Mouse (Mus musculus): ENCODE results near the gene Hoxd4. TPM values are rescaled to one million over a fixed set of nuclear protein-coding genes. Genes with fewer than 3 reads are reported as not detected.

Hoxd4 gene
- total RNA-seq (2021) = not detected

GRCm38 (mm10) chr2:74711721-74712621 lies at the start of gene Hoxd4, which contains the start of gene Hoxd3:
Gene Hoxd4, plus strand, starts transcription at chr2:74711929.
Gene Hoxd3, plus strand, starts transcription at chr2:74711927.
- intact Hi-C loops (cut with DNase I) = no loop called here
- DNase-seq (ENCODE audit: low spot score in 2 of 2) = no peak

DNA sequence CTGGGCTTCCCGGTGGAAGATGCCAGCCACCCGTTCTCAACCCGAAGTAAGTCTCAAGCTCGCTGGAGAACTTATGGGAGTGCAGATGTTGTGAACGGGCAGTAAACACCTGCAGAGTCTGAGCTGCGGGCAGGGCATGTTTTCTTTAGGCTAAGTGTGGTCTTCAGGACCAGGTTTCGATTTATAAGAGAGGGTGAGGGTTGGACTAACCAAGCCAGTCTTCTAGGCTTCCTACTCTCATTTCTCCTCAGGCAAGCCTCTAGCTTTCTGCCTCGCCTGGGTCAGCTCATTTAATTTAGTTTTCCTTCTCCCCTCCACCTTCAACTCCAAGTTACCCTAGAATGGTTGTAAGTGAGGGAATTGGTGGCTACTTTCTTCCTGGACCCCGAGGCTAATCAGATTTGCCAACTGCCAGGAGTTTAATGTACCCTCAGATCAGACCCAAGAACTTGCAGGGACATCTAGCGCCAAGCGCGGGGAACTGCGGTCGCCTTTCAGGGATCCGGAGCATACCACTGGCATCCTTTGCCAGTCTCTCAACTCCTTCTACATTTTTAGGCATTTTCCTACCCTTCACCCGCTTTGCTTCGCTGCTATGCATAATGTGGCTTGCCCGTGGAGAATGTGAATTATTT lies 48.3 kb upstream of the Hoxd4 start:
- DNase-seq (ENCODE audit: low spot score in 2 of 2) = peak; percentile 50 to 79

DNA sequence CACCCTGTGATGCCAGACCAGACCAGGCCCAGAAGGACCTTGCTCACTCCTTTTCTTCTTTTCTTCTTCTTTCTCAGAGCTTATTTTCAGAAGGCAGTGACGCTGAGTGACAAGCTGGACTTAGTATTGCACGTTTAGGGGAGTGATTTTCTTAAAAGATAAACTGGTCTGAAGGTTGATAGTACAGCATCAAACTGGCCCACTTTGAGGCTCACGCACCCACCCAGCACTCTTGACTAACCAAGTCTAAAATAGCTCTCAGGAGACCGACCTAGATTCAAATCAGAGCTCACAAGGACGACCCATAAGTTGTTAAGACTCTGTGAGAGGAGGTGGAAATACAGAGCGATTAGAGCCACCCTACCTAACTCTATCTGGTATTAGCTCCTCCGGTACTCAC lies 45.3 kb upstream of the Hoxd4 start:
- intact Hi-C loops (cut with DNase I) = loop anchor here (10.0 kb wide), 1 partner anchor 892 kb away; the partner anchor contains the start of gene Chn1
- no peak for DNase-seq (ENCODE audit: low spot score in 2 of 2)

More for the DNA sequence above, 48.3 kb upstream of the Hoxd4 start:
- intact Hi-C loops (cut with DNase I) = loop anchor here (1.0 to 10.0 kb wide), 5 partner anchors 363 to 889 kb away; partner anchors contain the start of gene Chn1

DNA sequence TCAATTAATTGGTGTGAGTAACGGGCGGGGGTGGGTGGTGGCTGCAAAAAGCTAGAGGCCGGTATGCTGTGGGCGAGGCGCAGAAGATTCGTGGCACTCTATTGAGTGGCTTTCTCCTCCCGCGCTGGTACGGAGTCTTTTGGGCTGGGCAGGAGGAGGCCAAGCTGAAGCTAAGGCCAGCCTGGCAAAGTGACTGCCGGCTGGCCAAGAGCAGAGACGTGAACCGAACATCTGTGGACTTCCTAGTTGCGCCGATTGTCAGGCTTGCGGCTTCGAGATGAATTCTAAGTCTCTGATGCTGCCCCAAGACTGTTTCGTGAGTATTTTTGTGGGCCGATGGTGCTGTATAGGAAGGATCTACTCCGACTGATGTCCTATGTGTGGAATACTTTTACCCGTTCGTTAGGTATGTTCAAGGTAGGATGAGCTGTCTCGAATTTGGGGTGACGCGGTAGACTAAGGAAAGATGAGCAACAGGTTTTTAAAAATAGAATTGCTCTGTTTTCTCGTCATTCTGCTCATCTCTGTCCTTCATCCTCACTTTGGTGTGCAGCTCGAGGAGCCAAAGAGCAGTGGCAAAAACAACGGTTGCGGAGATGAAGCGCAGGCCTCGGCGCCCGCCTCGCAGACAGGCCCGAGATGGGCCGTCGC lies 44.4 kb upstream of the Hoxd4 start:
- DNase-seq (ENCODE audit: low spot score in 2 of 2) = no peak
- intact Hi-C loops (cut with DNase I) = loop anchor here (10.0 kb wide), 1 partner anchor 893 kb away; the partner anchor contains the start of gene Chn1

DNA sequence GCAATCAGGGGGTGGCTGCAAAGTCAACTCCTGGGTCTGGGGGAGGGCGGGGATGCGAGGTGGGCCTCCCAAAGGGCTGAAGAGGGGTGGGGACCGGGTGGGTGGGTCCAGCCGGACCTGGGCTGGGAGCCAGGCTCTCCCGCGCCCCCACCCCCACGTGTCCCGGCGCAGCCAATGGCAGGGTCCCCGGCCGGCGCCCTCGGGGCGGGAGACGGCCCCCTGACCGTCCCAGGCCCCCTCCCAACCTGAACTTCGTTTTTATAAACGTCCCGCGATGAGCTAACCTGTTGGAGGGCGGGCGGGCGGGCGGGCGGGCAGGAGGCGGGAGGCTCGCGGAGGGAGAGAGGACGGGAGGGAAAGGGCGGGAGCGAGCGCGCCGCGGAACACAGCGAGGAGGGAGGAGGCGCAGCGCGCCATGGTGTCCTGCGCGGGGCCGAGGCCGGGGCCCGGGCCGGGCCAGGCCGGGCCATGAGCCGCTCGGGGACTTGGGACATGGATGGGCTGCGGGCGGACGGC lies 43.8 kb upstream of the Hoxd4 start, which contains the start of gene Hoxd13:
TSS of gene Hoxd13 (plus strand) at position 469 of the 516 bp plus-strand sequence.
- intact Hi-C loops (cut with DNase I) = loop anchor here (10.0 kb wide), 1 partner anchor 893 kb away; the partner anchor contains the start of gene Chn1
- no peak for DNase-seq (ENCODE audit: low spot score in 2 of 2)

GRCm38 (mm10) chr2:74668370-74669229 lies 43.1 kb upstream of the Hoxd4 start:
- intact Hi-C loops (cut with DNase I) = loop anchor here (10.0 kb wide), 1 partner anchor 894 kb away; the partner anchor contains the start of gene Chn1
- no peak for DNase-seq (ENCODE audit: low spot score in 2 of 2)

DNA sequence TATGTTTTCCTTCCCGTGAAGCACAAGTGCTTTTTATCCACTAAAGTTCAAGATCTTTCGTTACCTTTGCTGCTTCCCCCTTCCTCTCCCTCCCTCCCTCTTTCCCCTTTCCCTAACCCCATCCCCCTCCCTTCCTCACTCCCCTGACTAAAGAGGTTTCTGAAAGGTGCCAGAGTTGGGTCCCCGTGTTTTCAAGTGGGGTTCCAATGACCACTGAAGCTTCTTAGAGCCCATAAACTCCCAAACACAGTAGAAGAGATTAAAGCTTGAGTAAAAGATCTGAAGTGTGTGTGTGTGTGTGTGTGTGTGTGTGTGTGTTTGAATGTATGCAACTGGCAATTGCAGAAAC lies 42.5 kb upstream of the Hoxd4 start:
- intact Hi-C loops (cut with DNase I) = loop anchor here (10.0 kb wide), 1 partner anchor 894 kb away; the partner anchor contains the start of gene Chn1
- no peak for DNase-seq (ENCODE audit: low spot score in 2 of 2)

DNA sequence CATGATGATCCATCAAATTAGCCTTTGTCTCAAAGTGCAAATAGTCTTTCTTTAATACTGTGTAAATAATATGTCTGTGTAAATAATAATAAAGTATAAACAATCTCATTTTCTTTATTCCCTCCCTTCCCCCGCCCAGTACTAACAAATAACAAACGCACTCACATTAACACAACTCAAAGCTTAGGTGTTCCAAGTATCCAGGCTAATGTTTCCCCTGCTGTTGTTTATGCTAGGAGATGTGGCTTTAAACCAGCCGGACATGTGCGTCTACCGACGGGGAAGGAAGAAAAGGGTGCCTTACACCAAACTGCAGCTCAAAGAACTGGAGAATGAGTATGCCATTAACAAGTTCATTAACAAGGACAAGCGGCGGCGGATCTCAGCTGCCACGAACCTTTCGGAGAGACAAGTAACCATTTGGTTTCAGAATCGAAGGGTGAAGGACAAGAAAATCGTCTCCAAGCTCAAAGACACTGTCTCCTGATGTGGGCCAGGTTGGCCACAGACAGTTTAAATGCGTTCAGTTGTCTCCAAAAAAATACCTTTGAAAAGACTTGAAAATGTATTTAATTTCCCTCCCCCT lies 42.0 kb upstream of the Hoxd4 start:
- intact Hi-C loops (cut with DNase I) = loop anchor here (5.0 to 10.0 kb wide), 3 partner anchors 895 to 1392 kb away; partner anchors contain the start of gene Chn1
- DNase-seq (ENCODE audit: low spot score in 2 of 2) = no peak

GRCm38 (mm10) chr2:74670632-74671188 lies 41.0 kb upstream of the Hoxd4 start:
- no peak for DNase-seq (ENCODE audit: low spot score in 2 of 2)
- intact Hi-C loops (cut with DNase I) = loop anchor here (5.0 kb wide), 2 partner anchors 1103 to 1393 kb away; no protein-coding TSS in a partner anchor

GRCm38 (mm10) chr2:74671847-74672246 lies 39.9 kb upstream of the Hoxd4 start:
- intact Hi-C loops (cut with DNase I) = loop anchor here (5.0 kb wide), 2 partner anchors 1105 to 1395 kb away; no protein-coding TSS in a partner anchor
- DNase-seq (ENCODE audit: low spot score in 2 of 2) = no peak

DNA sequence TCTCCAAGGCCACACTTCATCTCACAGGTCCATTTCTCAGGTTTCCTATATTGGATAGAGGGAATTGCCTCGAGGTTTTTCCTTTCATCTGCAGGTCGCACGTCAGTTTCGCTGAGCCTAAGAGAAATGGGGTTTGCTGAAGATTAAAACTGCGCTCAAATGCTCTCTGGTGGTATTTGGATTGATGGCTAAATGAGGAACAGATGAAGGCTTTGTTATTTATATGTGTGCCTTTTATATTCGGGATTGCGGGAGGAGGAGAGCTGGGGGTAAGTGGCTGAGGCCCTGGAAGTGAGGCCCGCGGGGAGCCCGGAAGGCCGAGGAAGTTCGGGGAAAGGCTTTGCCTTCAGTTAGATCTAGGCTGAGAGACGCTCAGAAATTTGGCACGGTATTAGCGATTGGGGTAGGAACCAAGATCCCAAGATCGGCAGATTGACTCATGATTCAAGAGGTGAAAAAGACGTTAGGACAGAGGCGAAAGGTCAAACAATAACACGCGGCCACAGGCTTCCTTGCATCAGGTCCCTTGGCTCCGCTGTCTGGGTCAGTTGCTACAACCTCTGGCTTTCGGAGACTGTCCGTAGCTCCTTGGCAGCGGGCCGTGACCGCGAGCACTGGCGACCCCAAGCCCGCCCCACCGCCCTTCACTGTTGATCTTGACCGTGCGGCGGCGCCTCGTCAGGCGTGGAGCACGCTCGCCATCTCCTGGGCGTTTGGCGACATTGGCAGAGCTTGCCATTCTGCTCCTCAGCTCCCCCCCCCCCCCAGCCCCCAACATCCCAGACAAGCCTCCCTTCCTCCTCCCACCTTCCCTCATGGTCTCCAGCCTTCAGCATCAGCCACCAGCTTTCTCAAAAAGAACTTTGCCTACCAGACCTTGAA lies 39.0 kb upstream of the Hoxd4 start:
- intact Hi-C loops (cut with DNase I) = loop anchor here (5.0 kb wide), 2 partner anchors 1105 to 1395 kb away; no protein-coding TSS in a partner anchor
- DNase-seq (ENCODE audit: low spot score in 2 of 2) = no peak

DNA sequence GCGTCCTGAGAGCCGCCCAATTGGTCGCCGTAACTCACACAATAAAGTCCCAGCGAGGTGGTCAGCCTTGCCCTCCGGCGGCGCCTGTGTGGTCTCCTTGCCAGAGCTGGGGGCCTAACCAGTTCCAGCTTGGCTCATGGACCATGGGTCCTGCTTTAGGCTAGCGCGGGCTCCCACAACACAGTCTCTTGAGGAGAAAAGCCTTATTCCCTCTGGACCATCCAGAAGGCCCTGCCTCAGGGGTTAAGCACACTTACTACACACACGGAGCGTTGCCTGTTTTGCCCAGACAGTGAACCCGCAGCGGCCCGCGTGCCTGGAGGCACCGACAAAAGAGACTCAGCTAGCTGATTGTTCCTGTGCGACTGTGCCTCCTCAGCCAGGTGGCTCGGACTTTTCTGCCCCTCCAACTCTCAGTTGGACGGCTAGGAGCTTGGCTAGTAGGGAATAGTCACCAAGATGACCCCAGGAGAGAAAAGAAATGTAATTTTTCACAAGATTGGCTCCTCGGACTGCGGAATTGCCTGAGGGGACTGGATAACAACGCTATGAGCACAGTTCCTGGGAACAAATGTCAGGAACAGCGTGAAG lies 37.8 kb upstream of the Hoxd4 start:
- no peak for DNase-seq (ENCODE audit: low spot score in 2 of 2)
- intact Hi-C loops (cut with DNase I) = loop anchor here (5.0 kb wide), 2 partner anchors 1107 to 1397 kb away; no protein-coding TSS in a partner anchor

DNA sequence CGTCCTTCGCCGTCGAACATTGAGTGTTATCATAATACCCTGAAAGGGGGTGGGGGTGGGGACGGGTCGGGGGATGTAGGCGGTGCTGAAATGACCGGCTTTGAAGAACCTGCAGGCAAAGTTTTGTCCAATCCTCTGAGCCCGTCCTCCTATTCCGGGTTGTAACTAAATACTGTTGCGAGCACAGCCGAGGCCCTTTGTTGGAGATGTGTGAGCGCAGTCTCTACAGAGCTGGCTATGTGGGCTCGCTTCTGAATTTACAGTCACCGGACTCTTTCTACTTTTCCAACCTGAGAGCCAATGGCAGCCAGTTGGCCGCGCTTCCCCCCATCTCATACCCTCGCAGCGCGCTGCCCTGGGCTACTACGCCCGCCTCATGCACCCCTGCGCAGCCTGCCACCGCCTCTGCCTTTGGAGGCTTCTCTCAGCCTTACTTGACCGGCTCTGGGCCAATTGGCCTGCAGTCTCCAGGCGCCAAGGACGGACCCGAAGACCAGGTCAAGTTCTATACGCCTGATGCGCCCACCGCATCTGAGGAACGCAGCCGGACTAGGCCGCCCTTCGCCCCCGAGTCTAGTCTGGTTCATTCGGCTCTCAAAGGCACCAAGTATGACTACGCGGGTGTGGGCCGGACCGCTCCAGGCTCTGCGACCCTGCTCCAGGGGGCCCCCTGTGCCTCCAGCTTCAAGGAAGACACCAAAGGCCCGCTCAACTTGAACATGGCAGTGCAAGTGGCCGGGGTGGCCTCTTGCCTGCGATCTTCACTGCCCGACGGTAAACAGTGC lies 36.7 kb upstream of the Hoxd4 start, which contains the start of gene Hoxd12:
TSS of gene Hoxd12 (plus strand) at position 133 of the 785 bp plus-strand sequence.
- intact Hi-C loops (cut with DNase I) = loop anchor here (5.0 kb wide), 2 partner anchors 1108 to 1398 kb away; no protein-coding TSS in a partner anchor

GRCm38 (mm10) chr2:74675666-74676282 lies 36.0 kb upstream of the Hoxd4 start:
- DNase-seq (ENCODE audit: low spot score in 2 of 2) = no peak
- intact Hi-C loops (cut with DNase I) = no loop called here

More for the DNA sequence above, 36.7 kb upstream of the Hoxd4 start, which contains the start of gene Hoxd12:
- no peak for DNase-seq (ENCODE audit: low spot score in 2 of 2)
